Mouse (Mus musculus): ENCODE data around the gene Dock9. TPM values are rescaled to one million over a fixed set of nuclear protein-coding genes. Genes with fewer than 3 reads are reported as not detected.

Dock9 gene
- polyA plus RNA-seq, 1 experiment, result 1.1 TPM

- TF ChIP-seq POLR2A (IDR thresholded peaks at IDR 0.05; ENCODE audit: borderline replicate concordance, low read depth, low read length) (no peak), CTCF (IDR thresholded peaks at IDR 0.05; ENCODE audit: low read depth, low read length) (no peak)
- Histone ChIP-seq H3K4me1 (ENCODE audit: control insufficient read depth, insufficient read depth, low read length) (peaks cover 9% of the 10 kb centered on the region), H3K4me3 (ENCODE audit: insufficient read depth, low read length) (no peak overlapping the region), H3K27ac (ENCODE audit: insufficient read depth, low read depth, low read length) (no peak overlapping the region)
These were observed 120.9 kb downstream of the Dock9 start for GRCm38 (mm10) chr14:121676596-121677330.

GRCm38 (mm10) chr14:121676121-121676591 lies 121.5 kb downstream of the Dock9 start:
- H3K4me3 ChIP-seq (ENCODE audit: insufficient read depth, low read length), result no peak overlapping the region
- no peak overlapping the region for H3K27ac ChIP-seq (ENCODE audit: insufficient read depth, low read depth, low read length)

GRCm38 (mm10) chr14:121675579-121675978 lies 122.1 kb downstream of the Dock9 start:
- H3K27ac ChIP-seq (ENCODE audit: insufficient read depth, low read depth, low read length), result no peak overlapping the region
- H3K4me3 ChIP-seq (ENCODE audit: insufficient read depth, low read length), result no peak overlapping the region
- H3K4me1 ChIP-seq (ENCODE audit: control insufficient read depth, insufficient read depth, low read length), result peaks cover 9% of the 10 kb centered on the region
- TF ChIP-seq CTCF (IDR thresholded peaks at IDR 0.05; ENCODE audit: low read depth, low read length) (no peak), POLR2A (IDR thresholded peaks at IDR 0.05; ENCODE audit: borderline replicate concordance, low read depth, low read length) (no peak)

More at GRCm38 (mm10) chr14:121676121-121676591, 121.5 kb downstream of the Dock9 start:
- TF ChIP-seq CTCF (IDR thresholded peaks at IDR 0.05; ENCODE audit: low read depth, low read length) (no peak), POLR2A (IDR thresholded peaks at IDR 0.05; ENCODE audit: borderline replicate concordance, low read depth, low read length) (no peak)
- H3K4me1 ChIP-seq (ENCODE audit: control insufficient read depth, insufficient read depth, low read length), result peaks cover 9% of the 10 kb centered on the region

- Histone ChIP-seq H3K4me3 (ENCODE audit: insufficient read depth, low read length) (no peak overlapping the region), H3K27ac (ENCODE audit: insufficient read depth, low read depth, low read length) (no peak overlapping the region), H3K4me1 (ENCODE audit: control insufficient read depth, insufficient read depth, low read length) (peaks cover 9% of the 10 kb centered on the region)
- TF ChIP-seq CTCF (IDR thresholded peaks at IDR 0.05; ENCODE audit: low read depth, low read length), result no peak
- no peak for TF ChIP-seq POLR2A (IDR thresholded peaks at IDR 0.05; ENCODE audit: borderline replicate concordance, low read depth, low read length)
These were observed 122.5 kb downstream of the Dock9 start for GRCm38 (mm10) chr14:121675146-121675545.

GRCm38 (mm10) chr14:121670016-121670415 lies 127.6 kb downstream of the Dock9 start:
- TF ChIP-seq CTCF (IDR thresholded peaks at IDR 0.05; ENCODE audit: low read depth, low read length) (no peak), POLR2A (IDR thresholded peaks at IDR 0.05; ENCODE audit: borderline replicate concordance, low read depth, low read length) (no peak)
- Histone ChIP-seq H3K27ac (ENCODE audit: insufficient read depth, low read depth, low read length) (no peak overlapping the region), H3K4me1 (ENCODE audit: control insufficient read depth, insufficient read depth, low read length) (no peaks in the 10 kb centered on the region)

GRCm38 (mm10) chr14:121666641-121667274 lies 130.9 kb downstream of the Dock9 start:
- no peak for TF ChIP-seq CTCF (IDR thresholded peaks at IDR 0.05; ENCODE audit: low read depth, low read length)
- TF ChIP-seq POLR2A (IDR thresholded peaks at IDR 0.05; ENCODE audit: borderline replicate concordance, low read depth, low read length), result no peak
- Histone ChIP-seq H3K27ac (ENCODE audit: insufficient read depth, low read depth, low read length) (no peak overlapping the region), H3K4me1 (ENCODE audit: control insufficient read depth, insufficient read depth, low read length) (no peaks in the 10 kb centered on the region), H3K4me3 (ENCODE audit: insufficient read depth, low read length) (no peak overlapping the region)

More at GRCm38 (mm10) chr14:121670016-121670415, 127.6 kb downstream of the Dock9 start:
- H3K4me3 ChIP-seq (ENCODE audit: insufficient read depth, low read length), result no peak overlapping the region

GRCm38 (mm10) chr14:121665693-121666273 lies 131.9 kb downstream of the Dock9 start:
- no peak for TF ChIP-seq CTCF (IDR thresholded peaks at IDR 0.05; ENCODE audit: low read depth, low read length)
- TF ChIP-seq POLR2A (IDR thresholded peaks at IDR 0.05; ENCODE audit: borderline replicate concordance, low read depth, low read length), result no peak
- H3K4me1 ChIP-seq (ENCODE audit: control insufficient read depth, insufficient read depth, low read length), result no peaks in the 10 kb centered on the region
- no peak overlapping the region for H3K4me3 ChIP-seq (ENCODE audit: insufficient read depth, low read length)
- no peak overlapping the region for H3K27ac ChIP-seq (ENCODE audit: insufficient read depth, low read depth, low read length)

- TF ChIP-seq POLR2A (IDR thresholded peaks at IDR 0.05; ENCODE audit: borderline replicate concordance, low read depth, low read length), result no peak
- TF ChIP-seq CTCF (IDR thresholded peaks at IDR 0.05; ENCODE audit: low read depth, low read length), result no peak
- no peak overlapping the region for H3K4me3 ChIP-seq (ENCODE audit: insufficient read depth, low read length)
- H3K4me1 ChIP-seq (ENCODE audit: control insufficient read depth, insufficient read depth, low read length), result no peaks in the 10 kb centered on the region
- no peak overlapping the region for H3K27ac ChIP-seq (ENCODE audit: insufficient read depth, low read depth, low read length)
These were observed 133.7 kb downstream of the Dock9 start for GRCm38 (mm10) chr14:121663913-121664312.

- Histone ChIP-seq H3K4me3 (ENCODE audit: insufficient read depth, low read length) (no peak overlapping the region), H3K4me1 (ENCODE audit: control insufficient read depth, insufficient read depth, low read length) (no peaks in the 10 kb centered on the region), H3K27ac (ENCODE audit: insufficient read depth, low read depth, low read length) (no peak overlapping the region)
- TF ChIP-seq CTCF (IDR thresholded peaks at IDR 0.05; ENCODE audit: low read depth, low read length), result no peak
These were observed 136.7 kb downstream of the Dock9 start for GRCm38 (mm10) chr14:121660918-121661317.
